Mouse (Mus musculus): ENCODE measurements around the gene Zfp791. TPM values are rescaled to one million over a fixed set of nuclear protein-coding genes. Genes with fewer than 3 reads are reported as not detected.

The Zfp791 gene
- polyA plus RNA-seq, 1 experiment from 2014 or later: 2.7 TPM

DNA sequence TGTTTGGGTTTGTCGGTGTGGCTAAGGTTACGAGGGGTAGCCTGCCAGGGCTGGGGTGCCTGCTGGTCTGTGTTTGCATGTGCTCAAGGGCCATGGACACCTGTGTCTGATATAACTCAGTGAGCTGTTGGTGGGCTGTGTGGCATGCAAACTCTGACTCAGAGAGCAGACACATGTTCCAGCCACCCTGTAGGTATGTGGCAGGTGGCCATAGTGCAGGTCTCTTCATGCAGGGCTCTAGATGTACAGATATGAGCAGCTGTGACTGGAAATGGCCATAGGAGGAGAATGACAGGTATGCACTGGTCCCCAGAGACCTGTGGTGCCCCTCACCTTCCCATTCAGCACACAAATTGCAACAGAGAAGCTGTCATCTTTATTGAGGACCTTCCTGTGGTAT, 55.7 kb downstream of the Zfp791 start:
- no peak for ATAC-seq
- 96% methylated on average over 2 of the region's 2 CpGs for WGBS
- Histone ChIP-seq H3K4me3 (ENCODE audit: low read length) (no peak overlapping the region), H3K9me3 (ENCODE audit: control insufficient read depth, low read length) (no peaks in the 10 kb centered on the region), H3K9ac (ENCODE audit: low read depth, low read length) (no peak overlapping the region), H3K4me2 (ENCODE audit: low read depth, low read length) (no peak overlapping the region), H3K36me3 (ENCODE audit: control insufficient read depth, insufficient read depth, low read length) (no peaks in the 10 kb centered on the region; the same call in 1 of the 2 replicates), H3K27ac (ENCODE audit: low read length) (no peak overlapping the region), H3K27me3 (replicated peaks; ENCODE audit: control insufficient read depth, insufficient read depth, low read length) (no peaks in the 10 kb centered on the region), H3K4me1 (ENCODE audit: control insufficient read depth, insufficient read depth, low read length) (peaks cover 7% of the 10 kb centered on the region; the same call in 1 of the 2 replicates)

DNA sequence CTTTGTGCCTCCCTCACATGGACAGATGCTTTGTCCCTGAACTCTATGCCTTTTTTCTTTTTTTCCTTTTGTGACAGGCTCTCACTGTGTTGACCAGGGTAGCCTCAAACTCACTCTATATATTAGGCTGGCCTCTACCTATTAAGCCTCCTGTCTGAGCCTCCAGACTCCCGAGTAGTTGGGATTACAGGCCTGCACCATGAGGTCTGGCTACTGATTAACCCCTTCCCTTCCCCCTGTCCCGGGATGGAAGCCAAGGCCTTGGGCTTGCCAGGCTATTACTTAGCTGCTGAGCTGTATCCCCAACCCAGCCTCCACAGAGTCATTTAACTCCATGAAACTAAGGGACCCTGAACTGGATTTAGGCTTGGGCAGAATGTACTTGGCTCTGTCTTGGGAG, 57.7 kb downstream of the Zfp791 start:
- Histone ChIP-seq H3K4me3 (ENCODE audit: low read length) (no peak overlapping the region), H3K4me2 (ENCODE audit: low read depth, low read length) (no peak overlapping the region), H3K27ac (ENCODE audit: low read length) (peak overlapping the region; percentile 68), H3K9me3 (ENCODE audit: control insufficient read depth, low read length) (no peaks in the 10 kb centered on the region), H3K36me3 (ENCODE audit: control insufficient read depth, insufficient read depth, low read length) (no peaks in the 10 kb centered on the region; the same call in 1 of the 2 replicates), H3K4me1 (ENCODE audit: control insufficient read depth, insufficient read depth, low read length) (peaks cover 6% of the 10 kb centered on the region), H3K27me3 (replicated peaks; ENCODE audit: control insufficient read depth, insufficient read depth, low read length) (no peaks in the 10 kb centered on the region), H3K9ac (ENCODE audit: low read depth, low read length) (0 out of 2 replicates have a peak overlapping the region, but pooled peaks have one; percentile 45)
- peak; percentile 62 for ATAC-seq
- 19% methylated on average over 2 of the region's 2 CpGs for WGBS

DNA sequence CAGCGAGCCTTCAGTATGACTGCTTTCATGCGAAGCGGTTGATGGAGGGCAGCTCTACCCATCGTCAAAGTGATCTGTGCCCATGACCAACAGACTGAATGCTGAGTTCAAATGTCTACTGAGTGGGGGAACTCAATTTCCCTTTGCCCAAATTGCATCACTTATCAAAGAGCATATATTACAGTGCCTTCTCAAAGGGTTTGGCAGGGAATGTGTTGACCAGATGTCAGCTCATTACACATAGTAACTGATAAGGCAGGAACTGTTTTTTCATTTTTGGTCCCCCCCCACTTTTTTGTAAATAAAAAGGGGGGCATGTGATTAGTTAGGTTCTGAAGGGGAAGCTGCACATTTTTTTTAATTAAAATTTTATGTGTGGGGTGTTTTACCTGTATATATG, 60.3 kb downstream of the Zfp791 start:
- H3K27me3 ChIP-seq (replicated peaks; ENCODE audit: control insufficient read depth, insufficient read depth, low read length): no peaks in the 10 kb centered on the region
- H3K4me3 ChIP-seq (ENCODE audit: low read length): no peak overlapping the region
- no peak overlapping the region for H3K9ac ChIP-seq (ENCODE audit: low read depth, low read length)
- WGBS: 91% methylated on average over 4 of the region's 4 CpGs
- no peak overlapping the region for H3K27ac ChIP-seq (ENCODE audit: low read length)
- no peak for ATAC-seq
- H3K4me2 ChIP-seq (ENCODE audit: low read depth, low read length): no peak overlapping the region
- H3K4me1 ChIP-seq (ENCODE audit: control insufficient read depth, insufficient read depth, low read length): peaks cover 6% of the 10 kb centered on the region
- no peaks in the 10 kb centered on the region; the same call in 1 of the 2 replicates for H3K36me3 ChIP-seq (ENCODE audit: control insufficient read depth, insufficient read depth, low read length)
- no peaks in the 10 kb centered on the region for H3K9me3 ChIP-seq (ENCODE audit: control insufficient read depth, low read length)

DNA sequence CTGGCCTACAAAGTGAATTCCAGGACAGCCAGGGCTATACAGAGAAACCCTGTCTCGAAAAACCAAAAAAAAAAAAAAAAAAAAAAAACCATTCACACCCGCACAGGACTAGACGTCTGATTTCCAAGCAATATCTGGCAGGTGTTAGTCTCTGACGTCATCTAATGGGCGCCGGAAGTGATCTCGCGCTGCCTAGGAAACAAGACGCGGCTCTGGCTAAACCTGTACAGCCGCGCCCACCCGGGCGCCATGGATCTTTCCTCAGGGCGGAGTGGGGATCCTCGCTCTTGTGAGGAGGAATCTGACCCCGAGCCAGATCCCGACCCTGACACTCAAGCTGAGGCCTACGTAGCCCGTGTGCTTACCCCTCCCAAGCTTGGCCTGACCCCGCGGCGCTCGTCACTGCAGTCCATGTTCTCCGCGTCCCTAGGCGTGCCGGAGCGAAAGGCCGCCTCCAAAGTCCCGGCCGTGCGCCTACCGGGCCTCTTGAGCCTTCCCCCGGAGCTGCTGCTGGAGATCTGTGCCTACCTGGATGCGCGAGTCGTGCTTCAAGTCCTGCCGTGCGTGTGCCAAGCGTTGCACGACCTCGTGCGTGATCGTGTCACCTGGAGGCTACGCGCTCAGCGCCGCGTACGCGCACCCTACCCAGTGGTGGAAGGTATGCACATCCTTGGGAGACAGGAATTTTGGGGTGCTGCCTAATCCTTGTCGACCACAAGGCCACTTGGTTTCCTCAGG, 62.8 kb downstream of the Zfp791 start, which contains the start of gene Fbxw9:
Gene Fbxw9, plus strand, starts transcription at position 177 of the 738 bp plus-strand sequence.
- under 1% methylated on average over 52 of the region's 53 CpGs for WGBS

More for the DNA sequence above, 62.8 kb downstream of the Zfp791 start, which contains the start of gene Fbxw9:
- no peaks in the 10 kb centered on the region for H3K27me3 ChIP-seq (replicated peaks; ENCODE audit: control insufficient read depth, insufficient read depth, low read length)
- no peaks in the 10 kb centered on the region for H3K9me3 ChIP-seq (ENCODE audit: control insufficient read depth, low read length)
- ATAC-seq: peak; percentile 91
- H3K4me2 ChIP-seq (ENCODE audit: low read depth, low read length): peak within 1 kb of the TSS; percentile 94
- H3K27ac ChIP-seq (ENCODE audit: low read length): 0 out of 2 replicates have a peak within 1 kb of the TSS, but pooled peaks have one; percentile 9
- H3K9ac ChIP-seq (ENCODE audit: low read depth, low read length): peak within 1 kb of the TSS; percentile 74
- H3K36me3 ChIP-seq (ENCODE audit: control insufficient read depth, insufficient read depth, low read length): peaks cover 15% of the 10 kb centered on the region; the same call in 1 of the 2 replicates
- peak within 1 kb of the TSS; percentile 67 for H3K4me3 ChIP-seq (ENCODE audit: low read length)
- H3K4me1 ChIP-seq (ENCODE audit: control insufficient read depth, insufficient read depth, low read length): peaks cover 6% of the 10 kb centered on the region

Small RNA genes lying within 50 kb of the gene (microRNA-seq; reads per million reads assigned to microRNA genes)
- gene Gm23388 (2.5 reads per million, percentile 5 among the genes with 10 or more reads in this experiment), gene Mir7070 (1.6 reads per million)

Other genes starting within 250 kb of the Zfp791 start
- gene Gcdh, start 229.2 kb downstream of the Zfp791 start, polyA plus RNA-seq (2015; fragmentation: Nextera tagmentation; extraction: Ambion mirVana): 53.3 and 53.8 TPM in 2 replicates
- gene Klf1, start 221.2 kb downstream of the Zfp791 start, polyA plus RNA-seq (2015; fragmentation: Nextera tagmentation; extraction: Ambion mirVana): 4.9 and 10.3 TPM in 2 replicates
- 7.3 and 10.2 TPM in 2 replicates for gene Dnase2a, start 214.5 kb downstream of the Zfp791 start, polyA plus RNA-seq (2015; fragmentation: Nextera tagmentation; extraction: Ambion mirVana)
- gene Mast1, start 185.7 kb downstream of the Zfp791 start, polyA plus RNA-seq (2015; fragmentation: Nextera tagmentation; extraction: Ambion mirVana): 1.2 and 1.6 TPM in 2 replicates
- gene Rtbdn, start 176.1 kb downstream of the Zfp791 start, polyA plus RNA-seq (2015; fragmentation: Nextera tagmentation; extraction: Ambion mirVana): 0.18 and 0.24 TPM in 2 replicates
- not detected in 2 replicates for gene Gm49661, start 153.7 kb downstream of the Zfp791 start, polyA plus RNA-seq (2015; fragmentation: Nextera tagmentation; extraction: Ambion mirVana)
- gene Prdx2, start 153.5 kb downstream of the Zfp791 start, polyA plus RNA-seq (2015; fragmentation: Nextera tagmentation; extraction: Ambion mirVana): 533 and 590 TPM in 2 replicates
- 102 and 120 TPM in 2 replicates for gene Rnaseh2a, start 153.3 kb downstream of the Zfp791 start, polyA plus RNA-seq (2015; fragmentation: Nextera tagmentation; extraction: Ambion mirVana)
- gene Junb, start 144.4 kb downstream of the Zfp791 start, polyA plus RNA-seq (2015; fragmentation: Nextera tagmentation; extraction: Ambion mirVana): 18.2 and 25.5 TPM in 2 replicates
- gene Hook2, start 132.5 kb downstream of the Zfp791 start, polyA plus RNA-seq (2015; fragmentation: Nextera tagmentation; extraction: Ambion mirVana): 96.9 and 108 TPM in 2 replicates
- gene Best2, start 108.6 kb downstream of the Zfp791 start, polyA plus RNA-seq (2015; fragmentation: Nextera tagmentation; extraction: Ambion mirVana): 0.09 and 0.28 TPM in 2 replicates
- gene Asna1, start 97.8 kb downstream of the Zfp791 start, polyA plus RNA-seq (2015; fragmentation: Nextera tagmentation; extraction: Ambion mirVana): 139 and 144 TPM in 2 replicates
- gene Trir, start 96.3 kb downstream of the Zfp791 start, polyA plus RNA-seq (2015; fragmentation: Nextera tagmentation; extraction: Ambion mirVana): 79.0 and 81.4 TPM in 2 replicates
- gene Tnpo2, start 86.2 kb downstream of the Zfp791 start, polyA plus RNA-seq (2015; fragmentation: Nextera tagmentation; extraction: Ambion mirVana): 21.6 and 22.0 TPM in 2 replicates
- 28.2 and 30.7 TPM in 2 replicates for gene Fbxw9, start 63.0 kb downstream of the Zfp791 start, polyA plus RNA-seq (2015; fragmentation: Nextera tagmentation; extraction: Ambion mirVana)
- not detected in 2 replicates for gene Gm5741, start 55.1 kb downstream of the Zfp791 start, polyA plus RNA-seq (2015; fragmentation: Nextera tagmentation; extraction: Ambion mirVana)
- gene Dhps, start 51.3 kb downstream of the Zfp791 start, polyA plus RNA-seq (2015; fragmentation: Nextera tagmentation; extraction: Ambion mirVana): 56.0 and 57.4 TPM in 2 replicates
- 138 and 146 TPM in 2 replicates for gene Wdr83os, start 42.4 kb downstream of the Zfp791 start, polyA plus RNA-seq (2015; fragmentation: Nextera tagmentation; extraction: Ambion mirVana)
- 39.7 and 43.8 TPM in 2 replicates for gene Wdr83, start 41.8 kb downstream of the Zfp791 start, polyA plus RNA-seq (2015; fragmentation: Nextera tagmentation; extraction: Ambion mirVana)
- 72.4 and 85.5 TPM in 2 replicates for gene Man2b1, start 39.8 kb downstream of the Zfp791 start, polyA plus RNA-seq (2015; fragmentation: Nextera tagmentation; extraction: Ambion mirVana)
- not detected in 2 replicates for gene Cks1brt, start 28.8 kb upstream of the Zfp791 start, polyA plus RNA-seq (2015; fragmentation: Nextera tagmentation; extraction: Ambion mirVana)
- not detected in 2 replicates for gene Olfr371, start 102.9 kb upstream of the Zfp791 start, polyA plus RNA-seq (2015; fragmentation: Nextera tagmentation; extraction: Ambion mirVana)
- gene Orc6, start 176.5 kb upstream of the Zfp791 start, polyA plus RNA-seq (2015; fragmentation: Nextera tagmentation; extraction: Ambion mirVana): 70.5 and 84.6 TPM in 2 replicates
- 196 and 202 TPM in 2 replicates for gene Vps35, start 176.7 kb upstream of the Zfp791 start, polyA plus RNA-seq (2015; fragmentation: Nextera tagmentation; extraction: Ambion mirVana)

Measured in intestine, embryonic 16.5 days (tissue).